Mouse (Mus musculus) hindbrain, embryonic 11.5 days (tissue): Measurements from ENCODE around the gene Clba1. TPM values are rescaled to one million over a fixed set of nuclear protein-coding genes. Genes with fewer than 3 reads are reported as not detected.

ENCODE experiments used
- ATAC-seq: fragments of 200-750 bp; cut with Nextera tagmentation; 2 replicates; pipeline ENCODE4 v1.8.0; 2017; ENCODE audit warnings: mild to moderate bottlenecking, moderate TSS enrichment, moderate library complexity; ENCODE audit not compliant: low FRiP score
- DNase-seq: peaks from one replicate; pipeline ENCODE4 v3.0.0-alpha.2; 2015; ENCODE audit warnings: low spot score
- H3K27ac ChIP-seq: fragments of 300-500 bp; sonication (generic); 2 replicates; pipeline ENCODE4 v1.5.1; 2014; ENCODE audit warnings: mild to moderate bottlenecking, low read depth, low read length
- H3K27me3 ChIP-seq: fragments of 300-500 bp; sonication (generic); 2 replicates; pipeline ENCODE4 v1.6.1; 2014; ENCODE audit warnings: mild to moderate bottlenecking, low read length, moderate library complexity, mixed read lengths; ENCODE audit not compliant: control insufficient read depth, insufficient read depth
- H3K36me3 ChIP-seq: fragments of 300-500 bp; sonication (generic); 2 replicates; pipeline ENCODE4 v1.6.1; 2014; ENCODE audit warnings: mild to moderate bottlenecking, low read length, moderate library complexity, mixed read lengths; ENCODE audit not compliant: control insufficient read depth, insufficient read depth
- H3K4me1 ChIP-seq: fragments of 300-500 bp; sonication (generic); replicated peaks from 2 replicates; pipeline ENCODE4 v1.6.1; 2014; ENCODE audit warnings: low read length, mixed read lengths; ENCODE audit not compliant: control insufficient read depth, insufficient read depth
- H3K4me2 ChIP-seq: fragments of 300-500 bp; sonication (generic); replicated peaks from 2 replicates; pipeline ENCODE4 v1.6.1; 2014; ENCODE audit warnings: mild to moderate bottlenecking, low read depth, low read length
- H3K4me3 ChIP-seq: fragments of 300-500 bp; sonication (generic); 2 replicates; pipeline ENCODE4 v1.5.1; 2014; ENCODE audit warnings: low read depth, low read length
- H3K9ac ChIP-seq: fragments of 300-500 bp; sonication (generic); 2 replicates; pipeline ENCODE4 v1.6.1; 2014; ENCODE audit warnings: low read depth, low read length
- H3K9me3 ChIP-seq: fragments of 300-500 bp; sonication (generic); 2 replicates; pipeline ENCODE4 v1.6.1; 2016; ENCODE audit warnings: low read length; ENCODE audit not compliant: control insufficient read depth
- WGBS: fragments of 180-500 bp; shearing (Covaris S2); extraction: QIAGEN DNeasy Blood & Tissue Kit; methylation state at CpG from one replicate; pipeline ENCODE4 v1.1.7; 2014; 5-methylcytosine and 5-hydroxymethylcytosine counted together
- polyA plus RNA-seq: library from polyadenylated mRNA; unstranded; fragments of >200 nt; fragmentation: Nextera tagmentation; extraction: Ambion mirVana; gene quantifications from 2 replicates; pipeline ENCODE4 v1.2.1, GENCODE M21; 2014

Clba1 gene
- polyA plus RNA-seq, 1 experiment from 2014 or later: 15.4 TPM

- 94% methylated on average over 7 of the region's 7 CpGs for WGBS
- Histone ChIP-seq H3K4me2 (no peak overlapping the region), H3K36me3 (no peaks in the 10 kb centered on the region), H3K9ac (no peak overlapping the region), H3K4me3 (no peak overlapping the region), H3K4me1 (no peaks in the 10 kb centered on the region), H3K27me3 (no peaks in the 10 kb centered on the region), H3K9me3 (no peaks in the 10 kb centered on the region), H3K27ac (no peak overlapping the region)
- no peak for DNase-seq
- ATAC-seq: no peak
These were observed 42.2 kb upstream of the Clba1 start for GRCm38 (mm10) chr12:112766586-112766985.

- no peak overlapping the region for H3K9ac ChIP-seq
- H3K36me3 ChIP-seq: no peaks in the 10 kb centered on the region
- 92% methylated on average over 16 of the region's 16 CpGs for WGBS
- no peaks in the 10 kb centered on the region for H3K27me3 ChIP-seq
- ATAC-seq (no peak), DNase-seq (no peak)
- no peak overlapping the region for H3K4me2 ChIP-seq
- no peak overlapping the region for H3K4me3 ChIP-seq
- H3K9me3 ChIP-seq: no peaks in the 10 kb centered on the region
- H3K4me1 ChIP-seq: no peaks in the 10 kb centered on the region
- H3K27ac ChIP-seq: no peak overlapping the region
These were observed 41.5 kb upstream of the Clba1 start for GRCm38 (mm10) chr12:112767036-112767890.

- no peak overlapping the region for H3K9ac ChIP-seq
- no peaks in the 10 kb centered on the region for H3K9me3 ChIP-seq
- no peaks in the 10 kb centered on the region for H3K4me1 ChIP-seq
- no peak overlapping the region for H3K27ac ChIP-seq
- 92% methylated on average over 8 of the region's 8 CpGs for WGBS
- ATAC-seq (no peak), DNase-seq (no peak)
- no peak overlapping the region for H3K4me3 ChIP-seq
- H3K27me3 ChIP-seq: no peaks in the 10 kb centered on the region
- H3K36me3 ChIP-seq: no peaks in the 10 kb centered on the region
- H3K4me2 ChIP-seq: no peak overlapping the region
These were observed 40.6 kb upstream of the Clba1 start for GRCm38 (mm10) chr12:112768166-112768565.

- H3K36me3 ChIP-seq: no peaks in the 10 kb centered on the region
- no peak for ATAC-seq
- no peak overlapping the region for H3K4me3 ChIP-seq
- no peak overlapping the region for H3K27ac ChIP-seq
- H3K9me3 ChIP-seq: no peaks in the 10 kb centered on the region
- H3K4me2 ChIP-seq: no peak overlapping the region
- H3K27me3 ChIP-seq: no peaks in the 10 kb centered on the region
- H3K9ac ChIP-seq: no peak overlapping the region
- H3K4me1 ChIP-seq: no peaks in the 10 kb centered on the region
- WGBS: 86% methylated on average over 6 of the region's 6 CpGs
- no peak for DNase-seq
These were observed 39.7 kb upstream of the Clba1 start for GRCm38 (mm10) chr12:112769031-112769430.

- Histone ChIP-seq H3K4me1 (no peaks in the 10 kb centered on the region), H3K4me2 (no peak overlapping the region), H3K27me3 (no peaks in the 10 kb centered on the region), H3K9ac (no peak overlapping the region), H3K4me3 (no peak overlapping the region), H3K36me3 (no peaks in the 10 kb centered on the region), H3K9me3 (no peaks in the 10 kb centered on the region), H3K27ac (no peak overlapping the region)
- WGBS: 75% methylated on average over 2 of the region's 2 CpGs
- ATAC-seq: no peak
- DNase-seq: no peak
These were observed 39.0 kb upstream of the Clba1 start for GRCm38 (mm10) chr12:112769751-112770150.

- DNase-seq: no peak
- H3K27ac ChIP-seq: no peak overlapping the region
- no peak overlapping the region for H3K4me3 ChIP-seq
- WGBS: 84% methylated on average over 4 of the region's 4 CpGs
- no peaks in the 10 kb centered on the region for H3K4me1 ChIP-seq
- H3K36me3 ChIP-seq: no peaks in the 10 kb centered on the region
- H3K9ac ChIP-seq: no peak overlapping the region
- no peak for ATAC-seq
- H3K27me3 ChIP-seq: no peaks in the 10 kb centered on the region
- H3K9me3 ChIP-seq: no peaks in the 10 kb centered on the region
- no peak overlapping the region for H3K4me2 ChIP-seq
These were observed 38.3 kb upstream of the Clba1 start for GRCm38 (mm10) chr12:112770396-112770795.

- Histone ChIP-seq H3K27me3 (no peaks in the 10 kb centered on the region), H3K27ac (no peak overlapping the region), H3K9ac (no peak overlapping the region), H3K4me2 (no peak overlapping the region), H3K4me1 (no peaks in the 10 kb centered on the region), H3K9me3 (no peaks in the 10 kb centered on the region), H3K36me3 (no peaks in the 10 kb centered on the region), H3K4me3 (no peak overlapping the region)
- ATAC-seq (no peak), DNase-seq (no peak)
- whole genome bisulfite sequencing: 93% methylated on average over 14 of the region's 14 CpGs
These were observed 36.4 kb upstream of the Clba1 start for GRCm38 (mm10) chr12:112772306-112772705.

- H3K9ac ChIP-seq: no peak overlapping the region
- 41% methylated on average over 9 of the region's 9 CpGs for WGBS
- ATAC-seq: no peak
- H3K9me3 ChIP-seq: no peaks in the 10 kb centered on the region
- H3K4me2 ChIP-seq: no peak overlapping the region
- no peak for DNase-seq
- H3K4me1 ChIP-seq: no peaks in the 10 kb centered on the region
- H3K4me3 ChIP-seq: no peak overlapping the region
- no peaks in the 10 kb centered on the region for H3K27me3 ChIP-seq
- H3K36me3 ChIP-seq: no peaks in the 10 kb centered on the region
- H3K27ac ChIP-seq: no peak overlapping the region
These were observed 35.4 kb upstream of the Clba1 start for GRCm38 (mm10) chr12:112773366-112773765.

GRCm38 (mm10) chr12:112774026-112774425 is 34.7 kb upstream of the Clba1 start:
- H3K9me3 ChIP-seq: no peaks in the 10 kb centered on the region
- no peaks in the 10 kb centered on the region for H3K36me3 ChIP-seq
- no peak overlapping the region for H3K27ac ChIP-seq
- no peaks in the 10 kb centered on the region for H3K4me1 ChIP-seq
- no peak overlapping the region for H3K4me2 ChIP-seq
- no peak overlapping the region for H3K4me3 ChIP-seq
- DNase-seq (no peak), ATAC-seq (no peak)
- no peaks in the 10 kb centered on the region for H3K27me3 ChIP-seq
- H3K9ac ChIP-seq: no peak overlapping the region
- WGBS: 87% methylated on average over 6 of the region's 6 CpGs
